Comparison of ENCODE assay signal across 8 mouse cellular contexts in genomic region chr12:64817056-64817810, GRCm38 (mm10).
DNase-seq lines count a peak whose midpoint lies in the region.

No protein-coding gene starts in this region.

- peak; percentile 28 for DNase-seq in kidney, adult 18-20 months
- no peak for DNase-seq in kidney, adult 11 months
- DNase-seq in A20 (ENCODE audit: low read depth, low spot score) (peak; percentile 57), R1 (ENCODE audit: low read depth, low spot score) (peak; percentile 50)
- DNase-seq in heart, adult 9 months (ENCODE audit: low spot score in 2 of 2), result peak; percentile 9 to 10
- DNase-seq in right cerebral cortex, postnatal 4 days, result peak; percentile 35
- DNase-seq in cerebellum, adult 18-20 months, result no peak
- DNase-seq in cerebellum, adult 11 months, result no peak

Comparison
In these comparisons a context has a peak if more than half of its experiments do, and no peak if none do; other contexts are left out.
1. DNase-seq: peak in kidney, adult 18-20 months (single experiment), A20 (single experiment), R1 (single experiment), heart, adult 9 months (2 of 2) and right cerebral cortex, postnatal 4 days (single experiment); none in kidney, adult 11 months (single experiment), cerebellum, adult 18-20 months (0 of 2) and cerebellum, adult 11 months (single experiment).